Mouse (Mus musculus) heart, adult 2 months (tissue): ENCODE measurements around the gene Cd320.

Experiments
- CTCF ChIP-seq: fragments of 200-600 bp; IDR thresholded peaks from 2 replicates; pipeline ENCODE4 v1.8.1; 2022; ENCODE audit warnings: antibody characterized with exemption, mild to moderate bottlenecking, moderate library complexity
- EP300 ChIP-seq: fragments of 200-500 bp; IDR thresholded peaks from 2 replicates; pipeline ENCODE4 v1.6.1; 2011; ENCODE audit warnings: low read depth, low read length, control low read depth; ENCODE audit not compliant: insufficient read depth
- POLR2A ChIP-seq: fragments of 200-500 bp; IDR thresholded peaks from 2 replicates; pipeline ENCODE4 v1.6.1; 2011; ENCODE audit warnings: mild to moderate bottlenecking, low read depth, low read length, control low read depth; ENCODE audit not compliant: insufficient read depth

GRCm38 (mm10) chr17:33810334-33811141 lies 32.4 kb upstream of the Cd320 start, which contains the start of gene Kank3:
- no peak for TF ChIP-seq CTCF
- TF ChIP-seq EP300, result peak; percentile 90; the same call in 1 of the 2 replicates
- peak; percentile 93 for TF ChIP-seq POLR2A
